In the genomic region with DNA sequence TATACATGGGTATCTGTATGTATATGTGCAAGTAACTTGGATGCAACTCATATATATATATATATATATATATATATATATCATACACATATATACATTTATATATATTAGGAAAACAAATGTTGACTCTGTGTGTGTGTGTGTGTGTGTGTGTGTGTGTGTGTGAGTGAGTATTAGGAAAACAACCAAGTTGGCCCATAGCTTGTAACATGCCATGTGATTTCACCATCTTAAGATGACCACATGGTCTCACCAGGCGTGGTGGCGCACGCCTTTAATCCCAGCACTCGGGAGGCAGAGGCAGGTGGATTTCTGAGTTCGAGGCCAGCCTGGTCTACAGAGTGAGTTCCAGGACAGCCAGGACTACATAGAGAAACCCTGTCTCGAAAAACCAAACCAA, we compare ENCODE assay signal across 1 mouse cellular context. TPM values are rescaled to one million over a fixed set of nuclear protein-coding genes. Genes with fewer than 3 reads are reported as not detected.
"Had no signal": no experiment of that assay in that cellular context is flagged by ENCODE, and none has a peak within 500 bp of the region (broad histone marks: within the 10 kb centered on the region; RNA-seq: fewer than 3 reads in every experiment).

No protein-coding gene starts in this region.

RNA-seq across cellular contexts. Expression of gene Ntn5, which starts 22.1 kb away (rescaled TPM):
- total RNA-seq: neutrophil, adult 5-6 weeks had no signal
